Mouse (Mus musculus): Measurements from ENCODE around the gene Zfand3.

DNA sequence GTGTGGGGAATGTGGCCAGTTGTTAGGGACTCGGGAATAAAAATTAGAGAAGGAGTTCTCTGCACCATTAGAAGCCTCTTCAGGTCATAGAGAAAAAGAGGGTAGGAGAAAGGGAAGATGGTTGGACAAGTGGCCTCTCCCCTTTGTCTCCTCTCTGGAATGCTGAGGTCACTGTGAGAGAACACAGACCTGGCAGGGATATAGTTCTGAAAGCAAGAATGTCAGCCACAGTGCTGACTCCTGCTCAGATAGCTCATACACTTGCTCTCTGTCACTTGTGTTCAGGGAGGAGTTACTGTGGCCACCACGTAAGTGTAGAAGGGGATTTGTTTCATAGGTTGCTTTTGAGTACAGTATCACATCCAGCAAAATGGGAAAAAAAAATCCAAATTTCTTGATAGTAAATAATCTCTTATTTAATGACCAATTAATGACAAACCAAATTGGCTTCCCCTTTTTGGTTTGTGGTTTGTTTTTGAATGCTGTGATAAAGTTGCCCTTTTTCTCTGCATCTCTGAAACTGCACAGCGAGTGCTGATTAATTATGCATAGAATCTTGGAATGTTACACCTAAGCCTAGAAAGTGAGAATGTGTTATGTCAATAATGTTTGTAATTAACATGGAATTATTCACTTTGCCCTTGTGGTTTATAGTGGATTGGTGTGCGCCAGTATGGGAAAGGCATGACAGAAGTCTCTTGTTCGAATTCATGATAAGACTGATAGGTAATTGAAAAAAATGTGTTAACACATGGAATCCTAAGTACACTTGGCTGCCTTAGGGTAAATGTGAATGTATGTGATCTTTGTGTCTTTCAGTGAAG, 47.2 kb downstream of the Zfand3 start:
- TF ChIP-seq POLR2A (IDR thresholded peaks at IDR 0.05; ENCODE audit: insufficient read length, low read depth) (no peak), MYOG (IDR thresholded peaks at IDR 0.05; ENCODE audit: control insufficient read depth in 1 of 3, insufficient read depth in 1 of 3, insufficient read length in 2 of 3, low read depth in 2 of 3) (no peak), REST (IDR thresholded peaks at IDR 0.05; ENCODE audit: insufficient read depth, insufficient read length) (no peak), CEBPB (IDR thresholded peaks at IDR 0.05; ENCODE audit: insufficient read depth, poor library complexity, severe bottlenecking) (no peak), TCF3 (IDR thresholded peaks at IDR 0.05; ENCODE audit: insufficient read length, low read depth) (no peak), SRF (IDR thresholded peaks at IDR 0.05; ENCODE audit: control insufficient read depth, insufficient read length, low read depth) (no peak)
